Mouse (Mus musculus) kidney, adult 11 months (tissue): Measurements from ENCODE around the gene Bicral.

ENCODE experiments used
- DNase-seq: peaks from one replicate; pipeline ENCODE4 v3.0.0; 2022

The Bicral gene

DNA sequence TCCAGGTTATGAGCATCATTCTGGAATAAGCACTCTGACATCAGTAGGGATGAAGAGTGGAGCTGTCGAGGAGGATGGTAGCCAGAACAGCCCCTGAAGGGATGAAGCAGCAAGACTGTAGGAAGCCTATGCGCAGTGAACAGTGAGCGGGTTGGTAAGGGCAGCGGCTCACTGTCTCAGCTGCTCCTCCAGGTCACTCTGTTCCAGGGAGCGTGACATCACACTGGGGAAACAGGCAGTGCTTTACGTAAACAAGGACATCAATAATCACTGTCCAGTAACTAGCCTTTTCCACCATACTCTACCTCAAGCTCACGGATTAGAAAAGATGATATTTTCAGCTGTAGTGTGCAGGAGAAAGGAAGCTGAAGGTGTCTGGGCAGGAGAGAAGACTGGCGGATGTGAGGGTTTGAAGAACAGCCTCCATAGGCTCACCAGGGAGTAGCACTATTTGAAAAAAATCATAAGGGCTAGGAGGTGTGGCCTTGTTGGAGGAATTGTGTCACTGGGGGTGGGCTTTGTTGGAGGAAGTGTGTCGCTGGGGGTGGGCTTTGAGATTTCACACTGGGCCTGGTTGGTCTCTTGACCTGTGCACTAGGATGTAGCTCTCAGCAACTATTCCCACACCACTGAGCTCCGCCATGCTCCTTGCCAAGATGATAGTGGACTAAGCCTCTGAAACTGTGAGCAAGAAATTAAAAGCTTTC is 17.8 kb downstream of the Bicral start:
- DNase-seq: no peak

DNA sequence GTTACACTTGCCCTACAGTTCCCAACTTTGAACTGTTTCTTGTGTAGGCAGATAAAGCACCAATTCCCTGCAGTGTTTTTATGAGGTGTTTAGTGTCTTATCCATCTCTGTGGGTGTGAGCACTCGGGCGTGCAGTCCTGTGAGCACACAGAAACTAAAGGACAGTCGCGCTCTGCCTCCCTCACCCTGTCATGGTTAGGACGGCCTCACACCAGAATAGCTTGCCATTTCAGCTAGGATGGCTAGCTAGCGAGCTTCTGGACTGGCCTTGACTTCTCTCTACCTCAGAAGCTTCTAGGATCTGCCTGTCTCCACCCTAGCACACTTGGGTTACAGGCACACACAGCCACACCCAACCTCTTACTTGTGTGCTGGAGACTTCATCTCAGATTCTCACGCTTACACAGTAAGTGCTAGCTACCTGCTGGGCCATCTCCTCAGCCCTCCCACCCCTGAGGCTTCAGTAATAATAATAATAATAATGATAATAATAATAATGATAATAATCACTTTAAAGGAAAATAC is 19.8 kb downstream of the Bicral start:
- no peak for DNase-seq

DNA sequence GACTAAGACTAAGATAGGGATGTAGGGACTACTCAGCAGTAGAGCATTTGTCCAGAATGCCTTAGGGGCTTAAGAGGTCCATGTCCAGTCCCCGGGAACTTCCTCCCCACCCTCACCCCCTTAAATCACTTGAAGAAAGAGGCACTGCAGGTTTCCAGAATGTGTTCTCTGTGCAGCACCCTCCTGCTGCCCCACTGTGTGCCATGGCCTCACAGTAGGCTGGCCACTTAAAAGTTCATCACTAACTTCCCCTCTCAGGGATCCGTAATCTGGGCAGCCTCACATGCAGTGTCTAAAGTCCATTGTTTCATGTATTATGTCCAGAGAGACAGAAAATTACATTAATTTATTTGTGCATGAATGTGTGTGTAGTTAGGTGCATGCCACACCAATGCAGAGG is 20.4 kb downstream of the Bicral start:
- no peak for DNase-seq

DNA sequence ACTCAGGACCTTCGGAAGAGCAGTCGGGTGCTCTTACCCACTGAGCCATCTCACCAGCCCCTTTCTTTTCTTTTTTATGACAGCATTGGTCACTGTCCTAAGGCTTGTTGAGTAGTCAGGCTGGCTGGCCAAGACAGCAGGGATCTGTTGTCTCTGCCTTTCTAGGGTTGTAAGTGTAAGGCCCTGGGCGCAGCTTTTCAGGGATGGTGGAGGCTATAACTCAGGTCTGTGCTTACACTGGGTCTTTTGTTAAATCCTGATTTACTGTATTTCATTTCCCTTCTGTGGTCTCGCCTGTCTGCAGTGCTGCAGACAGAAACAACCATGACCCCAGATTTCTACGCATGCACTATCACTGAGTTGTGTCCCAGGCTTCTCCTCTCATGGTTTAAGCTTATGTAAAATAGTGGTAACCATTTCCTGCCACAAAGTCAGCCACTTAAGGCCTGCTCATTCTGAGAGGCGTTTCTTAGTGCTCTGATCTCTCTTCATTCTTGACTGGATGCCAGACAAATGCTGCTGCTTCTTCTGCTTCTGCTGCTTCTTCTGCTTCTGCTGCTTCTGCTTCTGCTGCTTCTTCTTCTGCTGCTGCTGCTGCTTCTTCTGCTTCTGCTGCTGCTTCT is 23.1 kb downstream of the Bicral start:
- DNase-seq: no peak

DNA sequence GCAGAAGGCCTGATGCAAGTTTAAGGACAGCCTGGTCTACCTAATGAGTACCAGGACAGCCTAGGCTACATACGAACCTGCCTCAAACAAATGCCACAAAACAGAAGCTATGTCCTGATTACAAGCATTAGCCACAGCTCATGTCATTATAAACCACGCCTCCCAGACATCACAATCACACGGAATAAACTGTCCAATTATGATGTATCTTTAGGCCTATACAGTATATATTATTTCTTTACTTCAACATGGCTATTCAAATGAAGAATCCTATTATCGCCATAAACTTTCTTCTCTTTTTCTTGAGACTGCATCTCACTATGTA is 25.3 kb downstream of the Bicral start:
- DNase-seq: no peak

DNA sequence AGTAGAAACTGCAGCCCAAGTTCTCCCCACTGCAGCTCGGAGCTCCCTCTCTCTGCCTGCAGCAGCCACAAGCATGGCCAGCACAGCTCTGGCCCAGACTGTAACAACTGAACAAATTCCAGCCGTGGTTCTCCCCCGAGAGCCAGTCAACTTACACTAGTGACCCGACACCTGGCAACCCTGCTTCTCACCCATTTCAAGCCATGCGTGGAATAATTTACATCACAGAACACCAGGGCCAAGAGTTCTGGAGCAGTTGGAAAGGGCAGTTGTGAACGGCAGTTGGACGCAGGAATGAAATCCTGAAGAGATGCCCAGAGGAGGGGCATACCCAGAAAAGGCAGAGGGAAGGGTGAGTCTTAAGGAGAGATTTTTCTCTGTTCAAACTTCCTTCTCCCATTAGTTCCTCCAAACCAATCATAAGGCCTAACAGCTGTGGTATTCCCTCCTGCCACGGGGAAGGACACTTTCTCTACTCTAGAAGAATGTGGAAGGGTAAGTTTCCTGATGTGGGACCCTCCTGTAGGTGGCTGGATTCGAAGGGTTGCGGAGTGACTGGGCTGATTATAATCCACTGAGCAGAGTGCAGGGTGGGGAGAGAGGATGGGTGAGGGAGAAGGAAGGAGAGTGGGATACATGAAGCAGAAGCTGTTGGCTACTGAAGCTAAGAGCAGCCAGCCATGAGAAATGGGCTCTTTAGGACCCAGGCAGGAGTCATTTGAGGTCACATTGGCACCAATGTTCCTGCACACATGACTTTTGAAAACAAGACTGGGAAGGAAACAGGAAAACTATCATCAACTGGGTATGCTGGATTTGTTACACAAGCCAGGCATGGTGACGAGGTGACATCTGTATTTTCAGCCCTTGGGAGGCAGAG is 25.9 kb downstream of the Bicral start:
- peak; percentile 78 for DNase-seq

DNA sequence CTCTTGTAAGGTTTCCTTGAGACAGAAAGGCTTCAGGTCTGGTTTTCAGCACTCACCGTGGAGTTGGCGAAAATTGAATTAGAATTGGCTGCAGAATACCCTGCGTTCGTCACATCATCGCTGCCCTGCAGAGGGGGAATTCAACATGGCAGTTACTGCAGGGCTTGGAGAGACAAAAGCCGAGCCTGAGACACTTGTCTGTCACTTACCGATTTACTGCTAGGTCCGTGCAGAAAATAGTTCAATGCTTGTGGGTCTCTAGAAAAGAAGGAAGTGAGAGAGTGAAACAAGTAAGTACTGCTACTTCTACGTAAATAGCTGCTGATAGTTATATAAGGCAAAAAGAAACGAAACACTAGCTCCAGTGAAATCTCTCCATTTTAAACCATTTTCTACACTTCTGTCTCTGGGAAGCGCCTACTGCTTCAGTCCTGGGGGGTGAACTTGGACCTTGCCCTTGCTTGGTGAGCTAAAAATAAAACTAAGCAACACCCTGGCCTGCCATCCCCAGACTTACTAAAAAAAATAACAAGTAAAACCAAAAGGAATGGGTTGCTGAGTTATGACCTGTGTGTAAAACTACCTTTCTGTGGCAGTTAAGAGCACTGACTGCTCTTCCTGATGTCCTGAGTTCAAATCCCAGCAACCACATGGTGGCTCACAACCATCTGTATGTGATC is 28.3 kb downstream of the Bicral start:
- DNase-seq: peak; percentile 31

DNA sequence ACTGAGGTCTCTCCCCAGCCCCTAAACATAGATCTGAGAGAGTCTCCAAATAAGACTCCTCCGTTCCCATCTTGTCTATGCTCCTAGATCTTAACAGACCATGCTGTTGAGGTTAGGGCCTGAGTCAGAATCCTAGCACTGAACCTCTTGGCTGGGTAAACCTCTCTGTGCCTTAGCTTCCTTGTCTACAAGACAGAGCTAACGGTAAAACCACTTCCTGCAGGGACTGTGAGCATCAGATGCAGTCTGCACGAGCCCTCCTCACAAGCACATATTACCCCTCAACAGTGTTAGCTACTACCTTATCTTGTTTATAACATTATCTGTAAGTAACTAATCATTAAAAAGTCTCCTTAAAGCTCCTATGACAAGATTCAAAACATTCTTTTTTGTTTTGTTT is 29.3 kb downstream of the Bicral start:
- DNase-seq: no peak

DNA sequence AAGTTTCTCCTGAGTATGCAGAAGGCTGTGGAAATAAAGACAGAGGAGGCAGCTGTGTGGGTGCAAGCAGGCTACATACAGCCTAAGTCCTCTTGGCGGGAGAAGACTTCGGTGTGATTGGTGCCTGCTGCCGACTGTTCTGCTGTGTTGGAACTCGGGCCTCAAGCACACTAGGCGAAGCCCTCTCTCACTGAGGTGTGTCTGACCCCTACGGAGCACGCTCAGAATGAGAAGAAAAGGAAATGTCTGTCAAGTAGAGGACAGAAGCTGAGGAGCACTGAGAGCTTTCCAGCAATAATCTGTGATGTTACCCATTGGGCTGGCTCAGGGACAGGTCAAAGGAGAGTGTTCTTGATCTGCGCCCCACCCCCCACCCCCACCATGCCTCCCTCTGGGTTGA is 35.2 kb downstream of the Bicral start:
- no peak for DNase-seq

DNA sequence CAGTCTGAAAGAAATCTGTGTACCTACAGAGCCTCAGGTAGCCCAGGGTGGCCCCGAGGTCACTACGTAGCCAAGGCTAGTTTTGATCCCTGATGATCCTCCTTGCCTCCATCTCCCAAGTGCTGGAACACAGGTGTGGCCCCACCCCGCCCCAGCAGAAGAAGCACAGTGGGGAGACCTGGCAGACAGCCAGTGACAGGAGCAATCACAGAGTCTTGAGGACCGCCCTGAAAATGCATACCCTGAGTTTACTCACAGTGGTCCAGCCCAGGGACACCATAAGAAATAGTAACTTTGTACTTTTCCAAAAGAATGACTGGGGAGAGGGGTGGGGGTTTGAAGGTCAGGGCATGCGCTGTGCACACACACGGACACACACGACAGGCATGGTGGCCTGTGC is 37.7 kb downstream of the Bicral start:
- no peak for DNase-seq

DNA sequence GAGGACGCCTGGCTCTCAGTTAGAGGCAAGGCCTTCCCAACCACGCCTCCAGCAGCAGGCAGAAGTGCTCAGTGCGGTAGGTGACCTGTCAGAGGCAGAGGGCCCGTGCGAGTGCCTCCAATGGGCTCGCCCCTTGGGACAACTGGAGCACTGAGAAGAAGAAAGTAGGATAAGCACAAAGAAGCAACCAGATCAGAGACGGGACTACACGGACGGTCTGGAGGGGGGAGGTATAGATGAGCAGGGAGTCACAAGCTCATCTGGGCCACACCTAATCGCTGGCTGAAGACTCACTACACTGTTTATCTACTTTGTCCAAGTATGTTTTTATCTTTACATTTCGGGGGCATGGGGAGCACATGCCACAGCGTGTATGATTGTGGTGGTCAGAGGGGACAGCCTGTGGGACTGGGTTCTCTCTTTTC is 40.5 kb downstream of the Bicral start:
- no peak for DNase-seq

DNA sequence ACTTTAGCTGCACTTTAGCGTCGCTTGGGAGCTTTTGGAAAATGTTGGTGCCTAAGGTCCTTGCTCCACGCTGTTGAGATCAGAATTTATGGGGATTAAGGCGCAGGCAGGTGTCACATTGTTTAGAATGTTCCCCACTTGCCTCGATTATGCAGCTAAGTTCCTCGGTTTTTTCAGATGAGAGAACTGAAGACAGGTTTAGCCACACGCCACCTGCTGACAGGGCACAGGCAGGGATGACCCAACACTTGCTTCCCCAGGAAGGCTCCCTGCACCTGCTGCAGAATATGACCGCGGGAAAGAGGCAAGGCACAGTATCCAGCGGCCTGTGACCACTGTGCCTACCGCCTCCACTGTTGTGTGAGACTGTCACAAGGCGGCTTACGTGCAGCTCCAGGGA is 42.0 kb downstream of the Bicral start:
- no peak for DNase-seq

DNA sequence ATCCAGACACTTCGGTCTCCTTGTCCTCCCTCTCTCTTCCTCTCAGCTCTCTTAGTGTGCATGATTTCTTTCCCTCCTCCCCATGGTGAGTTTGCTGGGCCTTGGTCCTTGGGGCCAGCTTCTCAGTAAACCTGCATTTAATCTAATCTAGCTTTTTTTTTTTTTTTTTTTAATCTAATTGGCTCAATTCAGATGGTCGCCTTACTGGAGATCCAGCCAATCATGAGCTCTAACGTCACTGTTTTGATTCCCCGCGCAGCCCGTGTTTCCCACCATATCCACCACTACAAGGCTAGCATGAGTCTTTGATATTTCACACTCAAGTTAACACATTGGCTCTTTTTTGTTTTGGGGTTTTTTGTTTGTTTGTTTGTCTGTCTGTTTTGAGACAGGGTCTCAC is 43.8 kb downstream of the Bicral start:
- DNase-seq: no peak

DNA sequence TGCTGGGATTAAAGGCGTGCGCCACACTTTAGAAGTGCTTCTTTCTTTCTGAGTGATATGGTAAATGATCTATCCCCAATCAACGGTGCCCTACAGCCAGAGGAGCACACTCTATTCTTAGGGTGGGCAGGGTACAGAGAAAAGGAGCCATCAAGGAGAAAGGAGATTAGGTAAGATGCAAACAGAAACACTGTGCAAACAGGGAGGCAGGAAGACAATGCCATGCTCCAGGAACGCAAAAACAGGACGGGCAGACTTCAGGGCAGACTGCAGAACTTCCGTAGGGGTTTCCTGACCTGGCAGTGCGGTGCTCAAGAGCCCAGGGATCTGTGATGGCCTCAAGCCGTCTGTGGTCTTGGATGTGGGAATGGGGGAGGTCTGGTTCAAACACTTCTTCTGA is 44.6 kb downstream of the Bicral start:
- DNase-seq: no peak

DNA sequence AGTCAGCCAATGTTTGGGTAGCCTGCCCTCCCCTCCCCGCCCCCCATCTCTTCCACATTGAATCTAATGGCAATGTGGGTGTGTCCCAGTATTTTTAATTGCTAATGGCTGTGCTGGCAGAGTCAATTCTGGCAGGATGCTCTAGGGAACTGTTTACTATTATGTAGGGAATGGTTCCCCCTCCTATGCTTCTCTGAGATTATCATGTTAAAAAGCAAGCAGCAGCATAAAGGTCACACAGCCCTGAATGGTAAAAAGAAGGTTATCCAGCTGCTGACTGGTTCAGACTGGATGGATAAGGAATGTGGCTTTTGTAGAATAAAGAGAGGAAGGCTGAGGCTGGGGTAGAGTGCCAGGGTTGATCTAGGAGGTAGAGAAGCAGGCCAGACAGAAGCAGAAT is 45.8 kb downstream of the Bicral start:
- no peak for DNase-seq

DNA sequence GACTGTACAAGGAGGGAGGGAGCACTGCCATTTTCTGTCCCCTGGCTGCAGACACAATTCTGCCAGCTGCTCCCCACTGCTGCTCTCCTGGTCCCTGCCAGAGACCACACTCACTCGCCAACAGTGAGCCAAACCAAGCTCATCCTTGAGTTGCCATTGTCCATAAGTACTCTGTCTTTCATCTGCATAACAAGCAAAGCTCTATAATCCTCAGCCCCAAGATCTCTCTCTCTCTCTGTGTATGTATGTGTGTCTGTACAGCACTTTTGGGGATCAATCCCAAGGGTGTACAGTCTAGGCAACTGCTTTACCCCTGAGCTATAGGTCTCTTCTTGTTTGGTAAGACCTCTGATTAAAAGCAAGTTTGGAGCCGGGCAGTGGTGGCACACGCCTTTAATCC is 47.6 kb downstream of the Bicral start:
- DNase-seq: no peak

DNA sequence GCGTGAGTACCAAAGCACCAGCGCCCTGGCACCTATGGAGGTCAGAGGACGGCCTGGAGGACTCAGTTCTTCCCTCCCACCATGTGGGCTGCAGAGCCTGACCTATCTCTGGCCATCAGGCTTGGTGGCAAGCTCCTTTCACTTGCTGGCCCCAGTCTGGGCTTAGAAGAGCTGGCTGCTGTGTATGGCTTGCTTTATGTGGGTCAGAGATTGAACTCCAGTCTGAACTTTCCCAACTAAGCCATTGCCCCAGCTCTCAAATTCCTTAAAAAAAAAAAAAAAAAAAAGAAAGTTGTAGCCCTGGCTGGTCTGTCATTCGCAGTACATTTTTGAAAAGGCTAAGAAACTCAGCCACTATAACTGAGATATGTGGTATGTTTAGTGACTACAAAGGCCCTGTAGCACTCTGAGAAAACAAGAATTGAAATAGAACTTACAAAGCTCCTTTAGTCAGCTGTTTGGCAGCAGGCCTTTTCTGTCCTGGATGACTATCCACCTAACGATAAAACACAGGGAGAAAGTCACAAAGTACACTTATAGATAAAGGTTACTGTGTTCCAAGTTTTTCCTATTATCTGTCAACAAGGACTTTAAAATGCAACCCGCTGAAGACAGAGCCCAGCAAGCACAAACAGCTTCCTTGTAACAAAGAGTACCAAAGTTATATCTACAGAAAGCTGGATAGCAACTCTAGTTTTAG is 49.0 kb downstream of the Bicral start:
- DNase-seq: no peak

DNA sequence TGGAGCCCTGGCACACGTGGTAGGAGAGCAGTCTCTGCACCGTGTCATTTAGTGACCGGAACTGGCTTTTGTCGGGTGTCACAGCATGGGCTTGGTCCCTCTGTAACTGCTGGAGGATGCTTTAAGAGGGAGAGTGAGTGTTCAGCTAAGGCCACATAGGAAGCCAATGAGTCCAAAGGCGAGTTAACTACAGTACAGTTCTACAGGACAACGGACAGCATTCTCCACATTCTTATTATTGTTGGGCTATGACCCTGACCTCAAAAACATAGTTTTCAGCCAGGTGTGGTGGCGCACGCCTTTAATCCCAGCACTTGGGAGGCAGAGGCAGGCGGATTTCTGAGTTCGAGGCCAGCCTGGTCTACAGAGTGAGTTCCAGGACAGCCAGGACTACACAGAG is 49.9 kb downstream of the Bicral start:
- no peak for DNase-seq

DNA sequence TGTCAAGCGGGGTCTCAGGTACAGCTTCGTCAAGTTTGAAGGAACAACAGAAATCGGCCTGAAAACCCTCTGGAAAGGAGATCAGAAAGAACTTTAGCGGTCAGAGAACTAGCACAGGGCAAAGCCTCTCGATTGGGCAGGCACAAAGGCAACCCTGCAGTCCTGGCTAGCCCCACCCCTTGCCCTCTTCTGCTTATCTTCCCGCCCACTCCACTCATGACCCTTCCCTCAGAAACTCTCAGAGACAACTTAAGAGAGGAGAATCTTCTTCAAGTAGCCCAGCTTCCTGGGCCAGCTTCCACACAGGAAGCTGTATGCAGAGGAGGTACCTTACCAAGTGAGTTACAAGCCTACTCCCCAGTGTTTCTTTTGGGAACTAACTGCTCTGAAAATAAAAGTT is 56.5 kb downstream of the Bicral start:
- no peak for DNase-seq

DNA sequence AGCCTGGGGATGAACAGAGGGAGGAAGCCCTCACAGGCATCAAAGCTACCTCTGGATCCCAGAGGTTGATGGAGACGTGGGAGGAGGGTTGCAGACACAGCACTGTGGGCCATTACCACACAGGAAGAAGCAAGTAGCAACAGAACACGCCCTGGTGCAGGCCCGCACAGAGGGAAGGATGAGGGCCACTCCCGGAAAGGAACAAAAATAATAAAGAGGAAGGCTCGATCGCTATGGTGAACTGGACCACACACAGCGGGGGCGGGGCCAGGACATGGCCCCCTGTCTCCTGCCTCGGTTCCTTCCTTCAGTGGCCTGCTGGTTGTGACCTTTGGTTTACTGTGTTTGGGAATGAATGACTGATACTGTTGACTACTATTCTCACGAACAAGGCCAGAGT is 58.6 kb downstream of the Bicral start:
- no peak for DNase-seq

DNA sequence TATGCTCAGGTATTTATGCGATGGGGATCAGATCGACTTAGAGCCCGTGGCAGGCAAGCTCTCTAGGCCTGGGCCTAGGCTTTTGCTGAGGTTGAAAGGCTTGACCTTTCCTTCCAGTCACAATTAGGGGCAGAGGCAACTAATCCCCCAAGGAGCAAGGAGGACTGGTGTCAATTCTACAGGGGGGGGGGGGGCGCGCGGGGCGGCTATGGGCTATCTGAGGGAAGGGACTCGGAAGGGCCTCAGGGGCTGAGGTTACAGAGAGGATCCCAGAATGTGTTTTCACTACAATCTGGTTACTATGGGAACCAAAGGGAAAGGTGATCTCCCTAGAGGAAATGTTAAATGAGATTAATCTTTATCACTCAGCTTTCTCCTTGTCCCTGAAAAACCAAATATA is 60.9 kb downstream of the Bicral start:
- DNase-seq: no peak

DNA sequence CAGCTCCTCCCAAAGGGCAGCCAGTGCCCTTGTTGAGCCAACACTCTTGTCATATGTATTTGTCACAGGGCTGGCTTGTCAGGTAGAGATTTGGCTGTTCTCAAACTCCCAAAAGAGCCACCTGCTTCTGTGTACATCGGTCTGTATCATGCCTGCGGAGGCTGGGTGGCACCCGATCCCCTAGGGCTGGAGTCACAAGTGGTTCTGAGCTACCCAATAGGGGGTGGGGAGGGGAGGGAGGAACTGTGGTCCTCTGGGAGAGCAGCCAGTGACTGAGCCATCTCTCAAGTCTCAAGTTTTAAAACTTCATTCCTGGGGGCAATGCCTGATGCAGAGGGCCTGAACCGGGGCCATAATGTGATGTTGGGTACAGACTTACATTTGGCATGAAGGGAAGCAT is 61.5 kb downstream of the Bicral start:
- no peak for DNase-seq

DNA sequence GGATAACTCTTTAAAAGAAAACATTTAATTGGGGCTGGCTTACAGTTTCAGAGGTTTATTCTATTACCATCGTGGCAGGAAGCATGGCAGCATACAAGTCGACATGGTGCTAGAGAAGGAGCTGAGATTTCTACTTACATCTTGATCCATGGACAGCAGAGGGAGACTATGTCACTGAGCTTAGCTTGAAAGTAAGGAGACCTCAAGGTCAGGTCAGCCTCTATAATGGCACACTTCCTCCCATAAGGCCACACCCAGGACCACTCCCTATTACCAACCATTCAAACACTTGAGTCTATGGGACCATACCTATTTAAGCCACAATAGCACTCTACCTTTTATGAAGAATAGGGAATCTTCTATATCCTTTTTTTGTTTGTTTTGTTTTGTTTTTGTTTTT is 65.3 kb downstream of the Bicral start:
- DNase-seq: no peak
